Mouse (Mus musculus) lung, postnatal 0 days (tissue): Measurements from ENCODE around the gene Resp18.

ENCODE experiments used
- CTCF ChIP-seq: IDR thresholded peaks from 2 replicates; pipeline ENCODE4 v1.5.1; 2016; ENCODE audit warnings: antibody characterized with exemption, mild to moderate bottlenecking
- EP300 ChIP-seq: IDR thresholded peaks from 2 replicates; pipeline ENCODE4 v1.6.1; 2016; ENCODE audit warnings: antibody characterized with exemption, mild to moderate bottlenecking, control low read depth

DNA sequence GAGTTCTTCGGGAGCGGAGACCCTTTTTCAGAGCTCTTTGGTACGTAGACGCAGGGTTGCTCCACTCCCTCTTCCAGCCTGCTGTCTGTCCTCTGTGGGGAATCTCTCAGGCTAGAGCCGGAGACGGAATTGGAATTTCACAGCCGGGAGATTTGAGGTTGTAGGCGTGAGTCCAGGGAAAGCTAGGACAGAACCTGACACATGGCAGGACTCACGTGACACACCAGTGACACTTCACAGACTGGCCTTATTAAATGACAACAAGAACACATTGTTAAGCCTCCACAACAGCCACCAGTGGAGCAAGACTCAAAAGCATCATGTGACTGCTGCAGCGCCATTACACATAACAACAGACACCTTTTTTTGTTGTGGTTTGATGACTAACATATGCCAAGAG, 38.6 kb downstream of the Resp18 start:
- TF ChIP-seq CTCF = no peak
- TF ChIP-seq EP300 = no peak
